Comparison of ENCODE assay signal across 1 mouse cellular context in genomic region chr11:86683395-86684125, GRCm38 (mm10).
A peak's percentile ranks its signal among the peaks of the same experiment; 100 is the strongest.
TF ChIP-seq lines count a peak whose summit lies in the region.

TSS of gene Vmp1 (minus strand) at chr11:86683836.
TSS of gene Ptrh2 (plus strand) at chr11:86683985.

TF ChIP-seq in CH12.LX, 34 proteins besides CTCF, POLR2A, EP300 and RAD21 (continued from another document):
- peak; percentile 90 for TF ChIP-seq KAT2A (IDR thresholded peaks at IDR 0.05; ENCODE audit: insufficient replicate concordance, low read length)
- peak; percentile 93 for TF ChIP-seq TCF12 (IDR thresholded peaks at IDR 0.05; ENCODE audit: low read depth, low read length)
- no peak; the same call in 1 of the 2 replicates for TF ChIP-seq RCOR1 (conservative IDR thresholded peaks at IDR 0.05; ENCODE audit: low read depth, low read length)
- no peak for TF ChIP-seq USF1 (IDR thresholded peaks at IDR 0.05; ENCODE audit: low read depth, low read length)
- peak; percentile 57 for TF ChIP-seq BHLHE40 (IDR thresholded peaks at IDR 0.05; ENCODE audit: low read depth, low read length)
- TF ChIP-seq JUN (IDR thresholded peaks at IDR 0.05; ENCODE audit: insufficient read depth, low read depth, low read length), result no peak
- peak; percentile 92 for TF ChIP-seq ZMIZ1 (IDR thresholded peaks at IDR 0.05; ENCODE audit: low read depth, low read length)
- TF ChIP-seq GABPA (IDR thresholded peaks at IDR 0.05; ENCODE audit: insufficient replicate concordance, low read depth, low read length), result no peak
- no peak for TF ChIP-seq MAFK (IDR thresholded peaks at IDR 0.05; ENCODE audit: insufficient replicate concordance, low read length)
- TF ChIP-seq CHD2 (IDR thresholded peaks at IDR 0.05; ENCODE audit: low read length), result peak; percentile 99
- TF ChIP-seq NRF1 (IDR thresholded peaks at IDR 0.05; ENCODE audit: low read depth, low read length), result peak; percentile 41; the same call in 1 of the 2 replicates
- peak; percentile 99 for TF ChIP-seq MAZ (IDR thresholded peaks at IDR 0.05; ENCODE audit: low read depth, low read length)
- TF ChIP-seq E2F4 (IDR thresholded peaks at IDR 0.05; ENCODE audit: insufficient replicate concordance, low read depth, low read length), result peak; percentile 98; the same call in 1 of the 2 replicates
- TF ChIP-seq ZNF384 (IDR thresholded peaks at IDR 0.05; ENCODE audit: low read depth, low read length), result no peak
- peak; percentile 95; the same call in 1 of the 2 replicates for TF ChIP-seq ELF1 (IDR thresholded peaks at IDR 0.05; ENCODE audit: low read depth, low read length)
- peak; percentile 95 for TF ChIP-seq HCFC1 (IDR thresholded peaks at IDR 0.05; ENCODE audit: low read depth, low read length)
- peak; percentile 34; the same call in 1 of the 2 replicates for TF ChIP-seq CHD1 (IDR thresholded peaks at IDR 0.05; ENCODE audit: low read depth, low read length)
